Mouse (Mus musculus) ES-Bruce4 (cell line): ENCODE results near the gene Plxna4. TPM values are rescaled to one million over a fixed set of nuclear protein-coding genes. Genes with fewer than 3 reads are reported as not detected.

Experiments used
- H3K27ac ChIP-seq: 2 replicates; pipeline ENCODE4 v1.5.1; 2012; ENCODE audit warnings: low read length, inconsistent platforms; ENCODE audit not compliant: insufficient read depth
- H3K27me3 ChIP-seq: 2 replicates; pipeline ENCODE4 v1.6.1; 2012; ENCODE audit warnings: mild to moderate bottlenecking, low read length, inconsistent platforms; ENCODE audit not compliant: control insufficient read depth, poor library complexity, insufficient read depth, severe bottlenecking
- H3K36me3 ChIP-seq: 2 replicates; pipeline ENCODE4 v1.6.1; 2012; ENCODE audit warnings: inconsistent platforms, mild to moderate bottlenecking, low read length, moderate library complexity; ENCODE audit not compliant: control insufficient read depth, poor library complexity, insufficient read depth, severe bottlenecking
- H3K4me1 ChIP-seq: one replicate; pipeline ENCODE4 v1.8.1; 2011; ENCODE audit warnings: low read length; ENCODE audit not compliant: control insufficient read depth, insufficient read depth
- H3K4me3 ChIP-seq: 2 replicates; pipeline ENCODE4 v1.5.1; 2011; ENCODE audit warnings: low read depth, mild to moderate bottlenecking, low read length
- H3K9ac ChIP-seq: 2 replicates; pipeline ENCODE4 v1.6.1; 2012; ENCODE audit warnings: low read depth, mild to moderate bottlenecking, inconsistent platforms; ENCODE audit not compliant: poor library complexity, severe bottlenecking
- H3K9me3 ChIP-seq: replicated peaks from 2 replicates; pipeline ENCODE4 v1.6.1; 2012; ENCODE audit warnings: mild to moderate bottlenecking, low read length, inconsistent platforms; ENCODE audit not compliant: control insufficient read depth, poor library complexity, insufficient read depth, severe bottlenecking
- CTCF ChIP-seq: IDR thresholded peaks from one replicate; pipeline ENCODE4 v1.8.1; 2011; ENCODE audit warnings: low read depth, low read length
- EP300 ChIP-seq: IDR thresholded peaks from 2 replicates; pipeline ENCODE4 v1.6.1; 2011; ENCODE audit warnings: low read depth, low read length; ENCODE audit not compliant: insufficient read depth
- POLR2A ChIP-seq: IDR thresholded peaks from one replicate; pipeline ENCODE4 v1.8.1; 2011; ENCODE audit warnings: low read length; ENCODE audit not compliant: insufficient read depth
- polyA plus RNA-seq: library from polyadenylated mRNA; stranded (reverse); fragments of >200 nt; gene quantifications from 2 replicates; pipeline ENCODE4 v1.2.4, GENCODE M21; 2011; ENCODE audit warnings: low read depth; ENCODE audit not compliant: missing spikeins, insufficient read depth, insufficient read length

The Plxna4 gene
- polyA plus RNA-seq, 1 experiment: 0.33 TPM

DNA sequence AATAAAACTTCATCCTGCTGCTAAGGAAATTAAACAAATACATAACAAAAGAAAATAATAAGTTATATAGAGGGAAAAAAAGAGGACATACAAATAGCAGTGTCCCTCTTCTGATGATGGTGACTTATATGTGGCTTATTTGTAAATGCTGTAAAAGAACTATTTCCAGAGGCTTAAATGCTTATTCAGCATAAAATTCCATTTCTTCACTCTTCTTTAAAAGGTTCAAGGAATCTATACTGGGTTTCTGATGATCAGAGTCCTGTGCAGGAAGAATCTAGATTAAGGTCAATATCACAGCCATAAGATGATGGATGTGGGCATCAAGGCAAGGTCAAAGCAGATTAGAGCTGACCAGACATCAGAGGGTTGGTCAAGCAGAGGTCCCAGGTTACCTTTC lies 306.5 kb downstream of the Plxna4 start:
- H3K4me1 ChIP-seq: no peaks in the 10 kb centered on the region
- H3K9me3 ChIP-seq: no peaks in the 10 kb centered on the region
- H3K36me3 ChIP-seq: no peaks in the 10 kb centered on the region
- no peak overlapping the region for H3K27ac ChIP-seq
- H3K4me3 ChIP-seq: no peak overlapping the region
- TF ChIP-seq CTCF (no peak), EP300 (no peak), POLR2A (no peak)
- no peak overlapping the region for H3K9ac ChIP-seq
- no peaks in the 10 kb centered on the region for H3K27me3 ChIP-seq

DNA sequence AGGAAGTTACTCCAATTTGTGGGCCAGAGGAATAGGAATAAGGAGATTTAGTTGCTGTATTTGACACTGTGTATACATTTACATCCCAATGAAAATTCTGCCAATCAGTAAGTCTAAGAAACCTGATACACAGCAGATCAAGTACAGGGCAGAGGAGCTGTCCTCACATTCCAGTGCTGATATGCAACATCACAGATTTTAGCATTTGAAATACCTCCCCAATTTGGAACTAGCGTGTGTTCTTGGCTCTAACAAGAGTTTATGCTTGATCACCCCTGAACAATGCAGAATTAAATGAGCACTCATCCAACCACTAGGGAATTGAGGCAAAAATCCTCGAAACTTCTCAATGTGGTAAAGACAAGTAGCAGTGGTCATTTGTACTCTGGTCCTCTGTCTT lies 307.3 kb downstream of the Plxna4 start:
- H3K36me3 ChIP-seq: no peaks in the 10 kb centered on the region
- no peak overlapping the region for H3K9ac ChIP-seq
- no peak overlapping the region for H3K27ac ChIP-seq
- H3K4me1 ChIP-seq: no peaks in the 10 kb centered on the region
- no peak overlapping the region for H3K4me3 ChIP-seq
- TF ChIP-seq CTCF (no peak), POLR2A (no peak), EP300 (no peak)
- no peaks in the 10 kb centered on the region for H3K27me3 ChIP-seq
- H3K9me3 ChIP-seq: no peaks in the 10 kb centered on the region

DNA sequence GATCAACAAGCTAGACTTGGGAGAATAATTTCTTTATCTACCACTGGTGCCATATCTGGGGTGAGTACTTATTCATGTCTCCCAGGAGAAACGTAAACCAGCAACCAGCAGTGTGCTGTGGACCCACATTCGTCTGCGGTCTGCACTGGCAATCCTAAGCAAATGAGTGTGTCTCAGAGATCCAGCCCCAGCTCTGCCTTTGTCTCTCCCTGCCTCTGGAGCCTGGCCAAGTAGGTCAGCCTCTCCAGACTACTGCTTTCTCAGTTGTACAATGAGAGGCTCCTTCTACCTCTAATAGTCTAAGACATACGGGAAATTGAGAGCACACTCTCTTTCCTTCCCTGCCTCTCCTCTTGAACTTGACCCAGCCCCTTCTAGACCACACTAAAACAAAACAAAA lies 316.5 kb downstream of the Plxna4 start:
- no peak overlapping the region for H3K9ac ChIP-seq
- no peaks in the 10 kb centered on the region for H3K4me1 ChIP-seq
- no peaks in the 10 kb centered on the region; the same call in 1 of the 2 replicates for H3K27me3 ChIP-seq
- H3K36me3 ChIP-seq: no peaks in the 10 kb centered on the region
- H3K27ac ChIP-seq: no peak overlapping the region
- no peaks in the 10 kb centered on the region; the same call in 1 of the 2 replicates for H3K9me3 ChIP-seq
- TF ChIP-seq EP300 (no peak), CTCF (no peak), POLR2A (no peak)
- no peak overlapping the region for H3K4me3 ChIP-seq

DNA sequence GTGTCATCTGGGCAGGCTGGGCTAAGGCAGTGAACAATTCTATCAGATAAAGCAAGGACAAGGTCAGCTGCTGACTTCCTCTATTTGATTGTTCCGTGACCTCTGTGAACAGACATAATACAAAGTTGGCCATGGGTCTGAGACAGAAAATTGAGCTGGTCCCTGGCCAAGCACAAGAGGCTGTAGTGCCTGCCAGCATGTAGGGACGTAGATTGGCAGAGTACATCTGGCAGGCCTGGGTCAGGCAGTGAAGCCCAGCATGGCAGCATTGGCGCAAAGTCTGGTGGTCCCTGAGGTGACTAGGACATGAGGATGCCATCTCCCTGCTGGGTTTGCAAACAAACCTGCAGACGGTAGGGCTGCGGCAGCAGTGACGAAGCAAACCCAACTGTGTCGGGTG lies 321.9 kb downstream of the Plxna4 start:
- Histone ChIP-seq H3K9ac (no peak overlapping the region), H3K4me1 (no peaks in the 10 kb centered on the region), H3K4me3 (no peak overlapping the region), H3K36me3 (no peaks in the 10 kb centered on the region), H3K9me3 (no peaks in the 10 kb centered on the region; the same call in 1 of the 2 replicates), H3K27ac (no peak overlapping the region), H3K27me3 (no peaks in the 10 kb centered on the region)
- TF ChIP-seq POLR2A (no peak), EP300 (no peak), CTCF (no peak)

DNA sequence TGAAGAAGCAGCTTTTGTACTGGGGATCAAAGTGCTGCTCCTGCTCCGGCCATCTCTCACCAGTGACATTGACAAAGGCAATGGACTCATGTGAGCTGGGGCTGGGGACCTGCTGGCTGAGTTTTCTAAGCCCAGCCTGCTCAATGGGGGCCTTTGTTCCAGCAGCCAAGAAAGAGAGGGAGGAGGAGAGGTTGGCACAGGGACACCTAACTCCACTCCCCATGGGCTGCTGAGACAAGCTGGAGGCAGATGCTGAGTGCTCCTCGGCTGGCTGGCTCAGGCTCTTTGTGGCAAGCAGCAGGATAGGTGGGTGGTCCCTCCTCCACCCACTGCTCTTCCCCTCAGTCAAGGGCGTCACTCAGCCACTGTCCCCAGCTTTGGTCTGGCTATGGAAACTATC lies 326.7 kb downstream of the Plxna4 start:
- Histone ChIP-seq H3K9me3 (no peaks in the 10 kb centered on the region), H3K4me3 (no peak overlapping the region), H3K4me1 (no peaks in the 10 kb centered on the region), H3K9ac (no peak overlapping the region), H3K27me3 (no peaks in the 10 kb centered on the region), H3K27ac (no peak overlapping the region), H3K36me3 (no peaks in the 10 kb centered on the region)
- no peak for TF ChIP-seq POLR2A
- no peak for TF ChIP-seq CTCF
- no peak for TF ChIP-seq EP300

DNA sequence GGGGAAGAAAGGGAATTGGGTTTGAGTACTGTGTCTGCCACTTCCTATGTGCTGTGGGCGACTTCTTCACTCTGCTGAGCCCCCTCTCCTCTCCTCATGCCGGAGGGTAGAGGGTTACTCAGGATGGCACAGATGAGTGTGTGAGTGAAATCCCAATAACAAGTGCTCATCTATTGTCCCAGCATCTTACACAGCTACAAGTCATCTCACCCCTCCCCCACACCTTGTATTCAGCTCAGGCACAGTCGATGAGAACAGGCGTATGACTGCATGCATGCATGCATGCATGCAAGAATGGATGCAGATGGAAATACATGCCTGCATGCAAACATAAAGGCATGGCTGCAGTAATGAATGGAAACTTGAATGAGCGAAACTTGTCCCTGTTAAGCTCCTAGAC lies 327.7 kb downstream of the Plxna4 start:
- Histone ChIP-seq H3K4me3 (no peak overlapping the region), H3K27me3 (no peaks in the 10 kb centered on the region), H3K9ac (no peak overlapping the region), H3K36me3 (no peaks in the 10 kb centered on the region), H3K4me1 (no peaks in the 10 kb centered on the region), H3K27ac (no peak overlapping the region), H3K9me3 (no peaks in the 10 kb centered on the region)
- TF ChIP-seq EP300 (no peak), POLR2A (no peak), CTCF (no peak)
